Mouse (Mus musculus) intestine, postnatal 0 days (tissue): ENCODE data around the gene Ddx52. TPM values are rescaled to one million over a fixed set of nuclear protein-coding genes. Genes with fewer than 3 reads are reported as not detected.
A peak's percentile ranks its signal among the peaks of the same experiment; 100 is the strongest.

Source experiments
- ATAC-seq: fragments of 200-750 bp; cut with Nextera tagmentation; 2 replicates; pipeline ENCODE4 v1.8.0; 2017; ENCODE audit warnings: mild to moderate bottlenecking, moderate TSS enrichment, moderate library complexity
- H3K27ac ChIP-seq: fragments of 300-500 bp; sonication (generic); 2 replicates; pipeline ENCODE4 v1.5.1; 2014; ENCODE audit warnings: mild to moderate bottlenecking, low read depth, low read length, moderate library complexity
- H3K27me3 ChIP-seq: fragments of 300-500 bp; sonication (generic); replicated peaks from 2 replicates; pipeline ENCODE4 v1.6.1; 2014; ENCODE audit warnings: low read length, mixed read lengths; ENCODE audit not compliant: control insufficient read depth, insufficient read depth
- H3K36me3 ChIP-seq: fragments of 300-500 bp; sonication (generic); 2 replicates; pipeline ENCODE4 v1.6.1; 2014; ENCODE audit warnings: mild to moderate bottlenecking, moderate library complexity; ENCODE audit not compliant: control insufficient read depth, insufficient read depth
- H3K4me1 ChIP-seq: fragments of 300-500 bp; sonication (generic); replicated peaks from 2 replicates; pipeline ENCODE4 v1.6.1; 2014; ENCODE audit warnings: antibody characterized with exemption, low read length, mixed read lengths; ENCODE audit not compliant: control insufficient read depth, insufficient read depth
- H3K4me2 ChIP-seq: fragments of 300-500 bp; sonication (generic); replicated peaks from 2 replicates; pipeline ENCODE4 v1.6.1; 2014; ENCODE audit warnings: low read depth, mild to moderate bottlenecking, moderate library complexity
- H3K4me3 ChIP-seq: fragments of 300-500 bp; sonication (generic); 2 replicates; pipeline ENCODE4 v1.5.1; 2014; ENCODE audit warnings: low read depth, low read length
- H3K9ac ChIP-seq: fragments of 300-500 bp; sonication (generic); 2 replicates; pipeline ENCODE4 v1.6.1; 2014; ENCODE audit warnings: mild to moderate bottlenecking, low read depth, low read length
- H3K9me3 ChIP-seq: fragments of 300-500 bp; sonication (generic); 2 replicates; pipeline ENCODE4 v1.6.1; 2016; ENCODE audit warnings: mixed run types; ENCODE audit not compliant: control insufficient read depth
- CTCF ChIP-seq: sonication (generic); IDR thresholded peaks from 2 replicates; pipeline ENCODE4 v1.5.1; 2016; ENCODE audit warnings: low read depth, mild to moderate bottlenecking, control low read depth, antibody characterized with exemption, moderate library complexity
- WGBS: fragments of 180-500 bp; shearing (Covaris S2); extraction: QIAGEN DNeasy Blood & Tissue Kit; methylation state at CpG from one replicate; pipeline ENCODE4 v1.1.7; 2014; 5-methylcytosine and 5-hydroxymethylcytosine counted together
- polyA plus RNA-seq: library from polyadenylated mRNA; unstranded; fragments of >200 nt; fragmentation: Nextera tagmentation; extraction: Ambion mirVana; gene quantifications from 2 replicates; pipeline ENCODE4 v1.2.1, GENCODE M21; 2015

Ddx52 gene
- polyA plus RNA-seq, 1 experiment from 2014 or later, result 14.1 TPM

DNA sequence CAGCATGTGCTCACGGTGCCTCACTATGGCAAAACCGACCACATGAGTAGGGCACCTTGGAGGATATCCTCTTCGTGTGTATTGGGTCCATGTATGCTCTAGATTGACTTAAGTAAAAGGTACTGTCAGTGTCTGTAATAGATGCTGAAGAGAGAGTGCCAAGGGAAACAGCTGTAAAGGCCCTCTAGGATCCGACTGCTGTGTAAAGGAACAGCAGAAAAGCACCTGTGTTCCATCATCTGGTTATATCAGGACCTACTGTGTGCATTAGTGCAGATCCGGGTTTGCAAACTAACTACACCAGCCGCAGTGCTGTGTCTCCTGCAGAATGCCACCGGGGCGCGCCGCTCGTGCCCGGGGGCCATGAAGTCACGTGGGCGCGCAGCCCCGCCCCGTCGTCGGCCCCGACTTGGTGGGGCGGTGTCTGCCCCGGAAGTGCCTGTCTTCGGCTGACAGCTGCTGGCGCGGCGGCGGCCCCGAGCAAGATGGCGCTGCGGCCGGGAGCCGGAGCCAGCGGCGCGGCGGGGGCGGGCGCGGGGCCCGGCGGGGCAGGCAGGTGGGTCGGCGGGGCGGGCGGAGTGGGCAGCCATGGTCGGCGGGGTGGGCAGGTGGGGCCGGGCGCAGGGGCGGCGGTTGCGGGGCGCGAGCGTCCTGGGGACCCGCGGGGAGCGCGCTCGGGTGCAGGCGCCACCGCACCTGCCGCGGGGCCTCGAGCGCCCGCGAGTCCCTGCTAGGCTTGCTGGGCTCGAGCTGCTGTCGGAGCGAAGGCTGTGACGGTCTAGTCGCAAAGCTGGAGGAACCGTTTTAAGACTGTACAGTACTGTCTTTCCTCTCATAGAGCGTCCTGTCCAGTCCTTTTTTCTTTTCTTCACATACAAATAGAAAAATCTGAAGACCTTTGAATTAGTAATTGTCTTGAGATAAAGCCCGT lies 22.4 kb downstream of the Ddx52 start, which contains the start of gene Synrg:
TSS of gene Synrg (plus strand) at position 438 of the 931 bp plus-strand sequence.
- H3K27ac ChIP-seq, result peak within 1 kb of the TSS; percentile 82
- WGBS, result 2% methylated on average over 50 of the region's 76 CpGs

DNA sequence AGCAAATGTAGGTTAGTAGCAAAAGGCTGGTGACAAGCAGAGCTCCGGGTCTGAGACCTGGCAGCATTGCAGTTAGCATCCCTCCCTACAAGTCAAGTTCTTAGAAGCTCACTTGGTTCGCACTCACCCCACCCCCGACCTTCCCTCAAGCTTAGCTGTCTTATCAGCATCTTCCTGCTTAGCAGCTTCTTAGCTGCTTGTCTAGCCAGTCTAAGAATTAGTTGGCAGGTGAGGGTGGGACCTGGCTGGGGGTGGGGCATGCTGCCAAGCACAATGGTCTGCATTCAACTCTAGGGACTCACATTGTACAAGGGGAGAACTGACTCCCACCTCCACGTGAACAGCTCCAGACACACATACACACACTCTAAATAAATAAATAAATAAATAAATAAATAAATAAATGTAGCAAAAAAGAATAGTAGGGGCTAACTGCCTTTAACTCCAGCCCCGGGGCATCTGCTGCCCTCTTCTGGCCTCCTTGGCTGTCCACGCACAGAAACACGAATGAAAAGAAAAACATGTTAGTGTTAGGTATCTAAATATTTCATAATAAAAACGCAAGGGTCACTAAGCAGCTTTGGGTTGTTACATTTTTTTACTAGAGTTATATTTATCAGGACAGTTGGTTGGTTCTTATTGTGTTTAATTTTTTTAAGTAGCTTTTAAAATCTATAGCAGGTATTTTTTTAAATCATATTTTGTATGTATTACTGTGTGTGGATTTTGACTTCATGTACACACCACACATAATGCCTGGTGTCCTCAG lies 25.8 kb downstream of the Ddx52 start:
- Histone ChIP-seq H3K4me1 (no peaks in the 10 kb centered on the region), H3K27me3 (no peaks in the 10 kb centered on the region), H3K9ac (no peak overlapping the region), H3K9me3 (no peaks in the 10 kb centered on the region), H3K36me3 (peaks cover 6% of the 10 kb centered on the region), H3K4me3 (no peak overlapping the region), H3K27ac (no peak overlapping the region), H3K4me2 (no peak overlapping the region)
- TF ChIP-seq CTCF, result peak; percentile 45
- no peak for ATAC-seq
- WGBS, result 38% methylated on average over 8 of the region's 8 CpGs

More for the DNA sequence above, 22.4 kb downstream of the Ddx52 start, which contains the start of gene Synrg:
- Histone ChIP-seq H3K4me3 (peak within 1 kb of the TSS; percentile 79), H3K9me3 (no peaks in the 10 kb centered on the region), H3K9ac (peak within 1 kb of the TSS; percentile 78), H3K4me2 (peak within 1 kb of the TSS; percentile 77), H3K36me3 (peaks cover 30% of the 10 kb centered on the region), H3K4me1 (no peaks in the 10 kb centered on the region), H3K27me3 (no peaks in the 10 kb centered on the region)
- ATAC-seq, result peak; percentile 96
- TF ChIP-seq CTCF, result no peak

DNA sequence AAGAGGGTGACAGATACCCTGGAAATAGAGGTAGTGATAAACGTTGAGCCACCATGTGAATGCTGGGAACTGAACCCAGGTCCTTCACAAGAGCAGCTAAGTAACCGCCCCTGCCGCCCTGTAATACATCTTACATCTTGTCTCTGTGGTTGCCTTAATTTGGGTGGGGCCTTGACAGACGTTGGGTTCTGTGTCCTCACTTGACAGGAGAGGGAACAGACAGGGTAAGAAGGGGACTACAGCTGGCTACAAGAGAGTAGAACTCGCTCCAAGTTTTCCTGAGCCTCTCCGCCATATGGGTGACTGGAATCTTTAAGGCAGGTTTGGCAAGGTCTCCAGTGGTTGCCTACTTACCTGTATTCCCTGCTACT lies 26.3 kb downstream of the Ddx52 start:
- TF ChIP-seq CTCF, result no peak
- no peaks in the 10 kb centered on the region for H3K27me3 ChIP-seq
- WGBS, result 77% methylated on average over 6 of the region's 6 CpGs
- H3K4me1 ChIP-seq, result no peaks in the 10 kb centered on the region
- no peak overlapping the region for H3K9ac ChIP-seq
- no peak overlapping the region for H3K4me3 ChIP-seq
- no peak overlapping the region for H3K27ac ChIP-seq
- H3K9me3 ChIP-seq, result no peaks in the 10 kb centered on the region
- H3K4me2 ChIP-seq, result no peak overlapping the region
- H3K36me3 ChIP-seq, result peaks cover 11% of the 10 kb centered on the region
- ATAC-seq, result no peak

DNA sequence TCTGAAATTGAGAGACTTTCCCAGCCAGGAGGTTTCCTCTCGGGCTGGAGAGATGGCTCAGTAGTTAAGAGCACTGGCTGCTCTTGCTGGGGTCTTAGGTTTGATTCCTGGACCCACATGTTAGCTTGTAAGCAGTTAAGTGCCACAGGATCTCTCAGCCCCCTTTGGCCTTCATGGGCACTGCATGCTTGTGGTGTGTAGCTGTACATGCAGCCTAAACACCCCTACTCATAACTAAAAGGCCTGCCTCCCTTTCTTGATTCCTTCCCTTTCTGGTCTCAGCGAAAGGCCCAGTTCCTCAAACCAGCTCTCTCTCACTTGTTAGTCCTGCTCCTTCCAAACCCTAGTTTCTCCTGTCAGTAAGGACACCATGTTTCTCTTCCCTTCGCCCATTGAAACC lies 27.2 kb downstream of the Ddx52 start:
- Histone ChIP-seq H3K9ac (no peak overlapping the region), H3K4me3 (no peak overlapping the region), H3K9me3 (no peaks in the 10 kb centered on the region), H3K4me1 (no peaks in the 10 kb centered on the region), H3K27me3 (no peaks in the 10 kb centered on the region), H3K4me2 (no peak overlapping the region), H3K27ac (no peak overlapping the region), H3K36me3 (peaks cover 11% of the 10 kb centered on the region)
- ATAC-seq, result no peak
- WGBS, result 89% methylated on average over 3 of the region's 3 CpGs
- TF ChIP-seq CTCF, result no peak

DNA sequence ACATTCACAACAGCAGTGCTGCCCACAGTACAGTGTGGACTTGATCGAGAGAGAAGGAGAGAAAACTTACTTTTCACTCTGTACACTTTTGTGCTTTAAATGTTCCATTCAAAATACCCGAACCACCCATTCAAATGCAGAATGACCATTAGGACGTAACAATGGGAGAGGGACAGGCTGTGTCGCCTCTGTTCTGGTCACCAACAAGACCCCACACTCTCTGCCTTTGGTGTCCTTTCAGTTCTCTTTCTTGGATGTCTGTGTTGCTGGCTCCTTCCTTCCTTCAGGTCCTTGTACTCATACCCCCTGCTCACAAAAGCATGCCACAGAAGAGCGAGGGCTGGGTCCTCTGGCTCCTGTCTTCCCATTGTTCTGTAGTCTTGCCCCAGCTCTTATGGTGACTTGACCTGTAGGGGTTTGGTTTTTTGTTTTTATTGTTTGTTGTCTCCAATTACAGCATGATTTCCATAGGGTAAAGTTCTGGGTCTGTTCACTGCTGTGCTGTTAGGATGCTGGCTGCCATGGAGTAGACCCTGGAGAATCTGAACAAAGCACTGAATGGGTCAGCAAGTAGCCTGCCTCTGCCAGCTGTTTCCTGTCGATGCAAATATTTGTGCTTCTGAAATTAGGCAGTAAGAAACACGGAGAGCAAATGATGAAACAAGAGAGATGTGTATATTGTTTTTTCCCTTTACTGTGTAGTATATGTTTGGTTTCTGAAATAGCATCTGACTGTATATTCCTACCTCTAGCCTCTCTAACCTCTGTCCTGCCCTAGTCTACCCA lies 32.9 kb downstream of the Ddx52 start:
- H3K4me2 ChIP-seq, result no peak overlapping the region
- 79% methylated on average over 7 of the region's 7 CpGs for WGBS
- no peak overlapping the region for H3K9ac ChIP-seq
- H3K27me3 ChIP-seq, result no peaks in the 10 kb centered on the region
- no peak overlapping the region for H3K4me3 ChIP-seq
- ATAC-seq, result no peak
- H3K27ac ChIP-seq, result no peak overlapping the region
- peaks cover 40% of the 10 kb centered on the region for H3K36me3 ChIP-seq
- no peak for TF ChIP-seq CTCF
- no peaks in the 10 kb centered on the region for H3K9me3 ChIP-seq
- no peaks in the 10 kb centered on the region for H3K4me1 ChIP-seq
